Mouse (Mus musculus): ENCODE measurements around the gene Eif3g. TPM values are rescaled to one million over a fixed set of nuclear protein-coding genes. Genes with fewer than 3 reads are reported as not detected.

The Eif3g gene
- polyA plus RNA-seq, 1 experiment from 2014 or later: 178 TPM

DNA sequence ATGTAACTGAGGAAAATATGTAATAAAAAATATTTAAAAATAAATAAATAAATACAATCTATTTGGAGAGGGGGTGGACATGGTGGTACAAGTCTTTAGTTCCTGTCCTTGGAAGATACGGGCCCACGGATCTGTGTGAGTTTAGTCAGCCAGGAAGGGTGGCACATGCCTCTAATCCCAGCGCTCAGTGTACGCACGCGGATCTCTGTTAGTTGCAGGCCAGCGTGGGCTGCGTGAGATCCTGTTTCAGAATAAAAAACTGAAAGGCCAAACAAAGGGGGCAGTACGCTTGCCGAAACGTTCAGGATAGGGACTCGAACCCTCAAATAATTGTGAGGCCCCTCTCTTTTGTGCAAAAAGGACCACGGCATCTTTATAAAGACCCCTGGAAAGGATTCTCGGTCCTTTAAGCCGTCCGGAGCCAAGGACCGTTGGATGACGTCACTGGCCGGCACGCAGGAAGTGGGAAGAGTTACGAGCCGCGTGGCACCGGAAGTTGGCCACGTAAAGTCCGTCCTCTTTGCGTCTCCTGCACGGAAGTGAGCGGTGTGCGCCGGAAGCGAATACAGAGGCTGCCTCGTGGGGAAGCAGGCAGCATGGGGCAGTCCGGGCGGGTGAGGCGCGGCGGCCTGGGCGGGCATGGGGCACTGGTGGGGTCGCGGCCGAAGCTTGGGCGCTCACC is 10.6 kb downstream of the Eif3g start, which contains the start of gene Ppan:
Gene Ppan, plus strand, starts transcription at position 472 of the 682 bp plus-strand sequence.
- WGBS (ENCODE audit: insufficient replicate concordance): under 1% methylated on average over 43 of the region's 43 CpGs
- H3K9me3 ChIP-seq (replicated peaks): no peaks in the 10 kb centered on the region
- H3K36me3 ChIP-seq (replicated peaks): peaks cover 37% of the 10 kb centered on the region
- peak within 1 kb of the TSS; percentile 89 for H3K4me2 ChIP-seq
- no peaks in the 10 kb centered on the region for H3K27me3 ChIP-seq
- H3K27ac ChIP-seq (replicated peaks): peak within 1 kb of the TSS; percentile 89
- peak; percentile 87 for ATAC-seq (ENCODE audit: insufficient read depth)
- H3K9ac ChIP-seq: peak within 1 kb of the TSS; percentile 74
- peak within 1 kb of the TSS; percentile 82 for H3K4me3 ChIP-seq (replicated peaks)
- H3K4me1 ChIP-seq (replicated peaks): peaks cover 44% of the 10 kb centered on the region

DNA sequence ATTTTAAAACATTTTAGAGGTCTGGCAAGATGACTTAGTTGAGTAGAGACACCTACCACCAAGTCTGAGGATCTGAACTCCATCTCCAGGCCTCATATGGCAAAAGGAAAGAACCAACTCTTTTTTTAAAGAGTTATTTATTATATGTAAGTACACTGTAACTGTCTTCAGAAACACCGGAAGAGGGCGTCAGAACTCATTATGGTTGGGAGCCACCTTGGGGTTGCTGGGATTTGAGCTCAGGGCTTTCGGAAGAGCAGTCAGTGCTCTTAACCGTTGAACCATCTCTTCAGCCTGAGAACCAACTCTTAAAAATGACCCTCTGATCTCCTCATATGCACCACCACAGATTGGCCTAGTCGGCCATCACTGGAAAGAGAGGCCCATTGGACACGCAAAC is 11.2 kb downstream of the Eif3g start:
- Histone ChIP-seq H3K36me3 (replicated peaks) (peaks cover 31% of the 10 kb centered on the region), H3K27me3 (no peaks in the 10 kb centered on the region), H3K9me3 (replicated peaks) (no peaks in the 10 kb centered on the region), H3K27ac (replicated peaks) (no peak overlapping the region), H3K4me1 (replicated peaks) (peaks cover 42% of the 10 kb centered on the region), H3K9ac (no peak overlapping the region), H3K4me2 (peak overlapping the region; percentile 89), H3K4me3 (replicated peaks) (peak overlapping the region; percentile 82; the same call in 1 of the 2 replicates)
- WGBS (ENCODE audit: insufficient replicate concordance): 83% methylated on average over 6 of the region's 6 CpGs
- no peak for ATAC-seq (ENCODE audit: insufficient read depth)

DNA sequence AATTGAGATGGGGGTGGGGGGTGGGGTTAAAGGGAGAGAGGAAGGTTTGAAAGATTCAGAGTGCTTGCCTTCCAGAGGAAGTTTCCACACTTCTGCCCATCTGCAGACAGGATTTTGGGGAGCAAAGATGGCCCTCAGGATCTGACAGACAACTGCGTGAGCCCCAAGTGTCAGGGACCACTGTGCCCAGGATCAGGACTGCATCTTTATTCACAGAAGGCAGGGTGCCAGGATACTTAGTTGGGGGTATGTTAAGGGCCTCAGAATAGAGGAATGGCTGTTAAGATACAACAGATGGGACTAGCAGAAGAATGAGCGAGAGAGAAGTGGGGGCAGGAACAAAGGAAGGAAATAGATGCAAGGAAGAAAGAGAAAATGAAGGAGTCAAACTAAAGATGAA is 11.9 kb downstream of the Eif3g start:
- no peaks in the 10 kb centered on the region for H3K27me3 ChIP-seq
- peaks cover 24% of the 10 kb centered on the region for H3K36me3 ChIP-seq (replicated peaks)
- H3K9me3 ChIP-seq (replicated peaks): no peaks in the 10 kb centered on the region
- H3K9ac ChIP-seq: no peak overlapping the region
- H3K4me1 ChIP-seq (replicated peaks): peaks cover 37% of the 10 kb centered on the region
- WGBS (ENCODE audit: insufficient replicate concordance): 81% methylated on average over 2 of the region's 2 CpGs
- H3K27ac ChIP-seq (replicated peaks): no peak overlapping the region
- H3K4me3 ChIP-seq (replicated peaks): no peak overlapping the region
- no peak for ATAC-seq (ENCODE audit: insufficient read depth)
- H3K4me2 ChIP-seq: no peak overlapping the region

DNA sequence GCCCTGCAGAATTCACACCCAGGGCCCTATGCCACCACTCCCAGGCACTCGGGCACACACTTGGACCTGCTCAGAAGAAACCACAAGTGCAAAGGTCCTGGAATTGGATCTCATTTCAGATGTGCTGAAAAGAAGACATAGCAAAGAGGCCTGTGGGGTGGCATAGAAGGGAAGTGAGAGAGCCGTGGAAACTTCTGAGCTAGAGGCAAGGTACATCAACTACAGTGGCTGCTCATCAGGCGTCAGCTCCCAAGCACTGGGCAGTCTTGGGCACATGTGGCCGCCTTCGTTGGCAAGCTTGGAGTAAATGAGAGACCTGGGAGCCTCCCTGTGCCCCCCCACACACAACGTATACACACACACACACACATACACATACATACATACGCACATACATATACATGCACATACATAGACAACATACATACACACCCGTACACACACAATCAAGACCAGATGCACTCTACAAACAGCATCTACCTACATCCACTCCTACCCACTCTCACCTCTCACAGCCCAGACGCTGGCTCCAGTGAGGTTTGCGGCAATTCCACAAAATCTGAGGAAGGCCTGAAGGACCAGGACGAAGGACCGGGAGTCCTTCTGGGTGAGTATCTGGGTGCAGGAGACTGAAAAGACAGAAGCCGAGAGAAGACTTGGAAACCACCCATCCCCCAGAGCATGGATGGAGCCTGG is 19.2 kb downstream of the Eif3g start, which contains the start of gene Angptl6:
Gene Angptl6, minus strand, starts transcription at position 631 of the 696 bp plus-strand sequence.
- Histone ChIP-seq H3K36me3 (replicated peaks) (no peaks in the 10 kb centered on the region), H3K4me2 (peak within 1 kb of the TSS; percentile 95), H3K27ac (replicated peaks) (peak within 1 kb of the TSS; percentile 90), H3K9ac (peak within 1 kb of the TSS; percentile 68), H3K4me3 (replicated peaks) (peak within 1 kb of the TSS; percentile 59), H3K27me3 (no peaks in the 10 kb centered on the region), H3K9me3 (replicated peaks) (no peaks in the 10 kb centered on the region), H3K4me1 (replicated peaks) (peaks cover 30% of the 10 kb centered on the region)
- 79% methylated on average over 13 of the region's 13 CpGs for WGBS (ENCODE audit: insufficient replicate concordance)
- ATAC-seq (ENCODE audit: insufficient read depth): no peak

DNA sequence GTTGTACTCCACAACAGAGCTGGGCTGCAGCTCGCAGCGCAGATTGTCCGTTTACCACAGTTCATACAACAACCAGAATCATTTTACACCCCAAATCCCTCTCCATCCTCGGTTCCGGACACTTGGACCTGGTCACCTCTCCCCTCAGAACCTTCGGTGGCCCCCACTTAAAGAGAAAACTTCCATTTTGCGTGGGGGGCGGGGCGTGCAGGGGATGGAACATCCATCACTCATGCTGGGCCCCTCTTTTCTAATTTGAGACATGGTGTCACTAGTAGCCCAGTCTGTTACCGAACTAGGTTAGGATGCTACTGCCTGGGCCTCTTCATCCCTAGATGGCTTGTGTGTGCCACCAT is 19.7 kb downstream of the Eif3g start:
- Histone ChIP-seq H3K9ac (peak overlapping the region; percentile 68), H3K36me3 (replicated peaks) (no peaks in the 10 kb centered on the region), H3K27ac (replicated peaks) (peak overlapping the region; percentile 90), H3K4me1 (replicated peaks) (peaks cover 30% of the 10 kb centered on the region), H3K9me3 (replicated peaks) (no peaks in the 10 kb centered on the region), H3K4me2 (peak overlapping the region; percentile 95), H3K27me3 (no peaks in the 10 kb centered on the region), H3K4me3 (replicated peaks) (peak overlapping the region; percentile 59)
- 20% methylated on average over 10 of the region's 10 CpGs for WGBS (ENCODE audit: insufficient replicate concordance)
- ATAC-seq (ENCODE audit: insufficient read depth): no peak

DNA sequence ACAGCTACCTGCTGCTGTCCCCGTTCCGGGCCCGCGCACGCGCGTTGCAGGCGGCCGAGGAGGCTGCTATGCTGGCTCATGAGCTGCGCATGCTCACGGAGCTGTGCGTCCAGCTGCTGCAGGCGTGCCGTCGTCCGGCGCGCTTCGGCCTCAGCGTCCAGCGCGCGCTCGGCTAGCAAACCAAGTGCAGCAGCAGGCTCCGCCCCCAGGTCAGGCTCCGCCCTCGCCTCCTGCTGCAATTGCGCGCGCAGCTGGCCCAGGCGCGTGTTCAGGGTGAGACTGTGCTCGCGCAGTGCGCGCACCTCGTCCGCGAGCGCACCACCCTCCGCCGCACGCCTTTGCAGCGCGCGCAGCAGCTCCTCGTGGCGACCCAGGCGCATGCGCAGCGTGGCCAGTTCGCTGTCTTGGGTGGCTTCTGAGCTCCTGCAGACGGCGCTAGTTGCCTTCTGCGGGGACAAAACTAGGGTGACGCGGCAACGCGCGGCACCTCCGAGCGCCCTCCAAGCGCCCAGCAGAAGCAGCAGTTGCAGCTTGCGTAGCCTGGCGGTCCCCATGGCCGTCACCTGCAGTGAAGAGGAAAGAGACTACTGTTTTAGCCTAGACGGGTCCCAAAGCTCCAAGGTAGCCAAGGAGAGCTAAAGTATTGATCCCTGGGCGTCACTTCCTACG is 20.2 kb downstream of the Eif3g start:
- Histone ChIP-seq H3K27ac (replicated peaks) (peak overlapping the region; percentile 90), H3K27me3 (no peaks in the 10 kb centered on the region), H3K9me3 (replicated peaks) (no peaks in the 10 kb centered on the region), H3K4me2 (peak overlapping the region; percentile 95), H3K4me3 (replicated peaks) (peak overlapping the region; percentile 59), H3K36me3 (replicated peaks) (0 out of 2 replicates have a peak, but pooled peaks cover under 1% of the 10 kb centered on the region), H3K4me1 (replicated peaks) (peaks cover 30% of the 10 kb centered on the region), H3K9ac (peak overlapping the region; percentile 68)
- ATAC-seq (ENCODE audit: insufficient read depth): peak; percentile 95
- WGBS (ENCODE audit: insufficient replicate concordance): 0% methylated on average over 69 of the region's 69 CpGs

DNA sequence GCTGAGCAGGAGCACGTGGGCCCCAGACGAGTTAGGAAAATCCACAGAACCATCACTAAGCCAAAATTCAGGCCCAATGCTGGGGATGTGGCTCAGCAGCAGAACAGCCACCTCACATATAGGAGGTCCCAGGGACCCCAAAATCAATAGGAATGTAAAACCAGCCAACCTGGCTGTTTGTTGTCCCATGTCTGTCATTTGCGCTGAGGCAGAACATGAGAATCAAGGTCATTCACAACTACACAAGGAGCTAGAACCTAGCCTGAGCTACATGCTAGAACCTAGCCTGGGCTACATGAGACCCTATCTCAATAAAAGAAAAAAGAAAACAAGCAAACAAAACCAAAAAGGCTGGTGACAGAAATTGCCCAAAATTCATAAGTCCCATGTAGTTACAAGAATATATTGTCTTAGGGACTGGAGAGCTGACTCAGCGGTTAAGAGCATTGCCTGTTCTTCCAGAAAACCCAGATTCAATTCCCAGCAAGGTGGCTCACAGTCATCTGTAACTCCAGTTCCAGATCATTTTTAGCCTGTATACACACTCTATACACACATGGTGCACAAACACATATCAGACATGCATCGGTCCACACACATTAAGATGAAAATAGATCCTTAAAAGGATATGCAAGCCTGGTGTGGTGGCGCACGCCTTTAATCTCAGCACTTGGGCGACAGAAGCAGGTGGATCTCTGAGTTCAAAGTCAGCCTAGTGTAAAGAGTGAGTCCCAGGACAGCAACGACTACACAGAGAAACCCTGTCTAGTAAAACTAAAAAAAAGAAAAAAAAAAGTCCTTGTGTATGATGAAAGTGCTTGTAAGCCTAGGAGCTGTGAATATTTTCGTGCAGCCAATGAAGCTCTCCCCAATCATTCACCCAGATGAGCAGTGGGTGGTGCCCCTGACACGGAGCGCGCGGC is 21.0 kb downstream of the Eif3g start:
- H3K4me3 ChIP-seq (replicated peaks): peak overlapping the region; percentile 59
- H3K9ac ChIP-seq: peak overlapping the region; percentile 16
- ATAC-seq (ENCODE audit: insufficient read depth): no peak
- H3K4me2 ChIP-seq: peak overlapping the region; percentile 95
- H3K36me3 ChIP-seq (replicated peaks): 0 out of 2 replicates have a peak, but pooled peaks cover 4% of the 10 kb centered on the region
- no peaks in the 10 kb centered on the region for H3K9me3 ChIP-seq (replicated peaks)
- H3K27me3 ChIP-seq: no peaks in the 10 kb centered on the region
- WGBS (ENCODE audit: insufficient replicate concordance): 30% methylated on average over 14 of the region's 14 CpGs
- peak overlapping the region; percentile 90 for H3K27ac ChIP-seq (replicated peaks)
- H3K4me1 ChIP-seq (replicated peaks): peaks cover 30% of the 10 kb centered on the region

DNA sequence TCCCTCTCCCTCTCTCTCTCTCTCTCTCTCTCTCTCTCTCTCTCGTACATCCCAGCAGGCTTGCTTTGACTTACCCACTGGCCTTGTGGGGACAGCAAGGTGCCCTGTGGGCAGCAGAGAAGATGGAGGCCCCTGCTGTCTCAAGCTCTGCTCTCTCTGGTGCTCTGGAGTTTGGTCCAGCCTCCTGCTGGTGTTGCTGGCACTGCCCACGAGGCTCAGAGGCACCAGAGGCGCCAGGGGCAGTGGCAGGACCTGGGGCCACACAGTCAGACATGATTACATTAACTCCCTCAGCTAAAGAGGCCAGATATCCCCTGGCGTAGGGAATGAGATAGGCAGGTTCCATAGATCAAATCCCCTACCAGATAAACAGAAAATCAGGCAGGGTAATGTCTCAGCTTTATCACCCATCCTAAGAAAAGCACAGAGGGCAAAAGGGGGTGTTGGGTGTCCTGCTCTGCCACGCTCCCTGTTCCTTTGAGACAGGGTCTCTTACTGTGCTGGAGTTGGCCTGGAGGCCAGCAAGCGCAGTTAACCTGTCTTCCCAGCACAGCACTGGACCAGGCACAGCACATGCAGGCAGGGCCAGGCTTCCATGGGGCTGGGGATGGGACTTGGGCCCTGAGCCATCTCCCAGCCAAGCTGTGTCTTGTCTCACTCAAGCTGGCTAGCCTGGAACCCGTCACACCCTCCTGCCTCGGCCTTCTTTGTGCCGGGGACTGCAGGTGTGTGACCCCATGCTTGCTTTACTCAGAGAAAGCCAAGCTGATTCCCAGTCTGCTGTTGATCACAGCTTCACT is 21.9 kb downstream of the Eif3g start:
- Histone ChIP-seq H3K4me2 (no peak overlapping the region), H3K4me3 (replicated peaks) (no peak overlapping the region), H3K36me3 (replicated peaks) (0 out of 2 replicates have a peak, but pooled peaks cover 4% of the 10 kb centered on the region), H3K27me3 (no peaks in the 10 kb centered on the region), H3K4me1 (replicated peaks) (peaks cover 30% of the 10 kb centered on the region), H3K9me3 (replicated peaks) (no peaks in the 10 kb centered on the region), H3K27ac (replicated peaks) (no peak overlapping the region), H3K9ac (no peak overlapping the region)
- 54% methylated on average over 9 of the region's 9 CpGs for WGBS (ENCODE audit: insufficient replicate concordance)
- no peak for ATAC-seq (ENCODE audit: insufficient read depth)

DNA sequence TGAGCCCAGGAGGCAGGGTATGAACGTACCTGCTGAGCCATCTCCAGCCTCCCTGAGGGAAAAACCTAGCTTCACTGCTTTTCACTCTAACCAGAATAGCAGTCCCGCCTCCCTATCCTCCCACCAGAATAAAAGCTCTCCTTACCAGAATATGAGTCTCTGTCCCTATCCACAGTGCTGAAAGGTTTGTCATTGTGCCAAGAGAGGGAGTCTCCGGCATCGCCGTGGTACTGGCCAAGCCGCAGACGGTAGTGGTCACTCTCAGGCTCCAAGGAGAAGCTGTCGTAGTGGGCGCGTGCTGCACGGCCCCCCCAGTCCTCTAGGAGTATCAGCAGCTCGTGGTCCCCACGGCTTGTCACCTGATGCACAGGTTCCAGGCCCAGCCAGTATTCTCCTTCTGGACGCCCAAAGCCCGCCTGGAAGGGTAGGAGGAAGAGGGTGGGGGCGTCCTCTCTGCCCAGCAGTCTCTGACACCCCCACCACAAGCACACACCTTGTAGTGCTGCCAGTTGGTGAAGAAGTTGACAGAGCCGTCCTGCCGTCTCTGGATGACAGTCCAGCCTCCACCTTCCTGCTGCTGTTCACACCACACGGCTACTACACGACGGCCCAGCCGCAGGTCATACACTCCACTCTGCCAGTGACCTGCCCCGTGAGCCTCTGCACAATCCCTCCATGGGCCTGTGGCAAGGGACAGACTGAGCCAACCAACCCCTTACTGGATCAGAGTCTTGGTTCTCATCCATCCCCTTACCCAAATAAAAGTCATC is 23.2 kb downstream of the Eif3g start:
- H3K27me3 ChIP-seq: no peaks in the 10 kb centered on the region
- no peaks in the 10 kb centered on the region for H3K9me3 ChIP-seq (replicated peaks)
- H3K4me1 ChIP-seq (replicated peaks): peaks cover 30% of the 10 kb centered on the region
- H3K27ac ChIP-seq (replicated peaks): no peak overlapping the region
- H3K36me3 ChIP-seq (replicated peaks): 0 out of 2 replicates have a peak, but pooled peaks cover 5% of the 10 kb centered on the region
- WGBS (ENCODE audit: insufficient replicate concordance): 70% methylated on average over 23 of the region's 23 CpGs
- ATAC-seq (ENCODE audit: insufficient read depth): no peak
- no peak overlapping the region for H3K4me2 ChIP-seq
- H3K4me3 ChIP-seq (replicated peaks): no peak overlapping the region
- H3K9ac ChIP-seq: no peak overlapping the region

Measured in liver, embryonic 15.5 days (tissue).